In the genomic region with DNA sequence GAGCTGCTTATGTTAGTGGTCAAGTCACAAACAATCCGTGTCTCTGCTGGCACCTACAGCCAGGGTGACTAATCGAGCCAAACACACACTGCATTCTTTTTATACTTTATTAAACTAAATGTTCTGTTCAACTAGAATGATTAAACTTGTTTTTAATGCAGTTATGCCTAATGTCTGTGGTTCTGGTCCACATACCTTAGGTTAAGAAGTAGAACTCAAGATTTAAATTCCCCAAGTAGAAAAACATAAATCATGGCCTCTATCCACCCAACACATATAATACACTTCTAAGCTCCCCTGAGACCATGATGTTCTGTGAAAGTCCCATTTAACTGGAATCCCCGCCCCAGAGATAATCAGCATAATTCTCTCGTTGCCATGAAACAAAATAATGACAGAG, we compare ENCODE assay signal across 23 mouse cellular contexts. TPM values are rescaled to one million over a fixed set of nuclear protein-coding genes. Genes with fewer than 3 reads are reported as not detected.
DNase-seq lines count a peak whose midpoint lies in the region; ATAC-seq and TF ChIP-seq lines count a peak whose summit lies in the region.
"Had no signal": no experiment of that assay in that cellular context is flagged by ENCODE, and none has a peak within 500 bp of the region (broad histone marks: within the 10 kb centered on the region; RNA-seq: fewer than 3 reads in every experiment).

No protein-coding gene starts in this region.

- TF ChIP-seq CTCF in left cerebral cortex, adult 2 months (IDR thresholded peaks at IDR 0.05): no peak
- no peak for TF ChIP-seq CTCF in Patski (IDR thresholded peaks at IDR 0.05)

- peak overlapping the region; percentile 56 for H3K27ac ChIP-seq in left cerebral cortex, adult 2 months
- H3K27ac ChIP-seq in forebrain, embryonic 12.5 days: no peak overlapping the region
- H3K27ac ChIP-seq: embryonic facial prominence, embryonic 12.5 days; embryonic facial prominence, embryonic 15.5 days; forebrain, embryonic 15.5 days; hindbrain, embryonic 12.5 days; hindbrain, embryonic 15.5 days; intestine, embryonic 15.5 days had no signal

- peaks cover 22% of the 10 kb centered on the region for H3K27me3 ChIP-seq in Patski
- no peaks in the 10 kb centered on the region for H3K27me3 ChIP-seq in forebrain, embryonic 12.5 days
- H3K27me3 ChIP-seq: embryonic facial prominence, embryonic 12.5 days; forebrain, embryonic 15.5 days; hindbrain, embryonic 12.5 days; hindbrain, embryonic 15.5 days; intestine, embryonic 15.5 days had no signal

- no peak overlapping the region for H3K4me3 ChIP-seq in left cerebral cortex, adult 2 months
- no peak overlapping the region for H3K4me3 ChIP-seq in forebrain, embryonic 12.5 days (replicated peaks)
- H3K4me3 ChIP-seq: embryonic facial prominence, embryonic 12.5 days; embryonic facial prominence, embryonic 15.5 days; forebrain, embryonic 15.5 days; hindbrain, embryonic 12.5 days; hindbrain, embryonic 15.5 days; intestine, embryonic 15.5 days had no signal

- intact Hi-C loops in left cerebral cortex, adult 2 months (cut with DNase I): loop anchor here (5.0 kb wide), 2 partner anchors 52 to 338 kb away; a partner anchor contains a TSS

- 0 out of 2 replicates have a peak, but pooled peaks cover 5% of the 10 kb centered on the region for H3K4me1 ChIP-seq in forebrain, embryonic 12.5 days
- H3K4me1 ChIP-seq: embryonic facial prominence, embryonic 12.5 days had no signal

- no peak overlapping the region for H3K4me2 ChIP-seq in forebrain, embryonic 12.5 days
- H3K4me2 ChIP-seq: embryonic facial prominence, embryonic 12.5 days; embryonic facial prominence, embryonic 15.5 days; forebrain, embryonic 15.5 days; heart, embryonic 11.5 days; hindbrain, embryonic 12.5 days; hindbrain, embryonic 15.5 days; intestine, embryonic 15.5 days had no signal

- POLR2A ChIA-PET in Patski (lab: Charles Lee): no interaction called here

- 77% methylated on average over 4 of the region's 4 CpGs for WGBS in forebrain, embryonic 12.5 days

- peaks cover 39% of the 10 kb centered on the region for H3K36me3 ChIP-seq in forebrain, embryonic 12.5 days (replicated peaks)
- H3K36me3 ChIP-seq: embryonic facial prominence, embryonic 12.5 days; embryonic facial prominence, embryonic 15.5 days; intestine, embryonic 15.5 days had no signal

- CTCF ChIA-PET in Patski (lab: Charles Lee): interaction anchor here (1.6 kb wide), 1 partner anchor 9 kb away, joined by 5 read pairs; no protein-coding TSS in a partner anchor

- no peak overlapping the region for H3K9ac ChIP-seq in forebrain, embryonic 12.5 days
- H3K9ac ChIP-seq: embryonic facial prominence, embryonic 12.5 days; embryonic facial prominence, embryonic 15.5 days; forebrain, embryonic 15.5 days; hindbrain, embryonic 12.5 days; hindbrain, embryonic 15.5 days; intestine, embryonic 15.5 days had no signal

- H3K9me3 ChIP-seq in forebrain, embryonic 12.5 days: no peaks in the 10 kb centered on the region
- H3K9me3 ChIP-seq: embryonic facial prominence, embryonic 12.5 days; embryonic facial prominence, embryonic 15.5 days; forebrain, embryonic 15.5 days; hindbrain, embryonic 12.5 days; hindbrain, embryonic 15.5 days; intestine, embryonic 15.5 days had no signal

- in situ Hi-C loops in Patski (cut with MboI; ENCODE audit: low pct_unique_long_range_greater_than_20kb): no loop called here

- no peak for DNase-seq in left cerebral cortex, adult 2 months (ENCODE audit: extremely low spot score in 1 of 2, low spot score in 2 of 2)
- no peak for DNase-seq in left cerebral cortex, adult 11 months (ENCODE audit: low spot score)
- peak; percentile 59 for DNase-seq in Patski (ENCODE audit: low read depth, low spot score)
- peak; percentile 32 for DNase-seq in skeletal muscle tissue, adult 2 months (ENCODE audit: low read depth, low spot score)
- DNase-seq: adrenal gland, adult 2 months; adrenal gland, postnatal 14 days; cerebellum, adult 18-20 months; cerebellum, adult 9-10 months; cerebellum, postnatal 14 days; gastrocnemius, postnatal 14 days; heart, adult 11 months had no signal

- peak; percentile 65 for ATAC-seq in Patski
- ATAC-seq in inflammation-experienced regulatory T-cells, adult 6 months: no peak
- ATAC-seq in forebrain, embryonic 12.5 days (ENCODE audit: low FRiP score): no peak
- ATAC-seq: CD4-positive, CD25-positive, alpha-beta regulatory T cell, adult 4 months; forebrain, embryonic 15.5 days; intestine, embryonic 15.5 days had no signal

RNA-seq across cellular contexts. Expression of a gene that starts 4.2 kb away (rescaled TPM):
- 100 to 1,000 TPM; 268 to 282 TPM for total RNA-seq in left cerebral cortex, adult 2 months (2021)
- not detected for polyA plus RNA-seq in Patski (2021)
- not detected for polyA plus RNA-seq in inflammation-experienced regulatory T-cells, adult 6 months (2017; shearing (Covaris generic))
- 65.0 and 81.2 TPM in 2 replicates for polyA plus RNA-seq in forebrain, embryonic 12.5 days (2016; fragmentation: Nextera tagmentation; extraction: Ambion mirVana)
- total RNA-seq: hematopoietic stem cell, adult 5-6 weeks had no signal
- polyA plus RNA-seq: C2C12; CD4-positive, CD25-positive, alpha-beta regulatory T cell, adult 4 months had no signal

RNA-seq across cellular contexts. Expression of a gene that starts 54.1 kb away (rescaled TPM):
- 10 to 100 TPM; 61.4 to 69.1 TPM for total RNA-seq in left cerebral cortex, adult 2 months (2021)
- polyA plus RNA-seq in Patski (2021): 17.2 TPM
- polyA plus RNA-seq in inflammation-experienced regulatory T-cells, adult 6 months (2017; shearing (Covaris generic)): 1 to 10 TPM; 4.9 to 6.1 (median 5.9) TPM
- 13.8 and 15.5 TPM in 2 replicates for polyA plus RNA-seq in forebrain, embryonic 12.5 days (2016; fragmentation: Nextera tagmentation; extraction: Ambion mirVana)

Comparison
In these comparisons a context has a peak if more than half of its experiments do, and no peak if none do; other contexts are left out.
1. DNase-seq: peak in Patski (single experiment) and skeletal muscle tissue, adult 2 months (single experiment); none in left cerebral cortex, adult 2 months (0 of 2) and left cerebral cortex, adult 11 months (single experiment).
2. RNA of a gene that starts 4.2 kb away (polyA plus RNA-seq): 65.0 to 81.2 TPM in forebrain, embryonic 12.5 days; not detected in inflammation-experienced regulatory T-cells, adult 6 months and not detected in Patski (single experiment); every median in the first group is over 10 times any median in the second.